Mouse (Mus musculus): Measurements from ENCODE around the gene Ppp4r3a. TPM values are rescaled to one million over a fixed set of nuclear protein-coding genes. Genes with fewer than 3 reads are reported as not detected.

Gene Ppp4r3a
- total RNA-seq, 4 experiments from 2014 or later, result 13.6 to 18.2 (median 15.9) TPM

DNA sequence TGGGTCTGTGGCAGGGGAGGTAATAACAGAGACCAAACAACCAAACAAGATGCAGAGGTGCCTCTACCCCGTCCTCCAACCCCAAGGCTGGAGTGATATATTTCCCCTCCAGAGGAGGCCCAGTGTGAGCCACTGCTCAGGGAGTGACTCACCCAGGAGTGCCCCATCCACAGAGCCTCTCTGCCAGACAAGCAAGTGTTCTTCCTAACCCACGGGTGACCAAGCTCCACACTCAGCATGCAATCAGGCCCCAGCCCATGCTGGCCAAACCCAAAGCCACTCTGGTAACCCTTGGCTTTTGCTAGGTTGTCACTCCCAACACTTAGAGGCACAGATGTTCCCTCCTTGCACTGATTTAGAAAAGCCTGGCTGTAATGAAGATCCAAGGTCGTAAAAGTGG, 90.4 kb downstream of the Ppp4r3a start:
- no peak for DNase-seq (ENCODE audit: low spot score in 2 of 2)

GRCm38 (mm10) chr12:100992505-100992904, 91.0 kb downstream of the Ppp4r3a start:
- no peak for DNase-seq (ENCODE audit: low spot score in 2 of 2)

DNA sequence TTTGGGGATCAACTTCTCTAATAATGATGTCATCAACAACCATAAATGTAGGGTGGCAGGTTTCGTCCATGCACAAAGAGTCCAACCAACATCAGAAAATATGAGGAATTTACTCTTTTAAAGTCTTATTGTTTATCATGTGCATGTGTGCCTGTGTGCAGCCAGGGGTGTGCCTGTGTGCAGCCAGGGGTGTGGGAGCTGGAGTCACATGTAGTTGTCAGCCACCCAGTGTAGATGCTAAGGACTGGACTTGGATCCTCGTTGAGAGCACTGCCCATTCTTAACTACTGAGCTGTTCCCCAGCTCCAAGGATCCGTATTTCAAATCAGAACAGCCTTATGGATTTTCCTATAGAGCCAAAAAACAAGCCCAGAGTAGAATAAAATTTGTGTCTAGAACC, 92.4 kb downstream of the Ppp4r3a start:
- DNase-seq (ENCODE audit: low spot score in 2 of 2), result no peak

DNA sequence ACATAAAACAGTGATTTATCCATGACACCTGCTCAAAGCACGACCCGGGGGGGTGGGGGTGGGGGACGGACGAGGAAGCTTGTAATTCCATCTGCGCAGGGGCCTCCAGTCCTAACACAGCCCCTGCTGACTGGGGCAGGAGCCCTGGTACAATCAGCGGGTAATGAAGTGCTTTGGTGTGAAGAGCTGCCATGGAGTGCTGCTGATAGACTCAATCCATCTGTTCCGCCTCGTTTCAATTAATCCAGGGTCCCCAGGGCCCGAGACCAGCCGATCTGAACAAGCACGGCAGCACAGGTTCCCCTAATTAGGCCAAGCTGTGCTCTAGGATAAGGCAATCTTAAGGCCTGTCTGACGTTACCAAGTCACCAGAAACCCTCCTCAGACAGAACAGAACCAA, 93.2 kb downstream of the Ppp4r3a start:
- no peak for DNase-seq (ENCODE audit: low spot score in 2 of 2)

- no peak for DNase-seq (ENCODE audit: low spot score in 2 of 2)
These were observed 93.7 kb downstream of the Ppp4r3a start for GRCm38 (mm10) chr12:100989780-100990288.

Small RNAs within 50 kb of the gene (microRNA-seq; reads per million reads assigned to microRNA genes)
- gene Mir1190, result not detected

Other genes with a start within 250 kb of the Ppp4r3a start
- under 1 TPM in 1 of 4 experiments, not detected in 3; 0.15 TPM for gene Gpr68, start 175.5 kb downstream of the Ppp4r3a start, total RNA-seq (2022)
- 10 to 100 TPM; 32.5 to 47.7 (median 37.3) TPM for gene Ccdc88c, start 54.6 kb downstream of the Ppp4r3a start, total RNA-seq (2022)